Mouse (Mus musculus) bone marrow macrophage, adult 2 months (primary cell): ENCODE data around the gene Prdm11.

Experiments
- CTCF ChIP-seq: IDR thresholded peaks from 2 replicates; pipeline ENCODE4 v1.5.1; 2012; ENCODE audit warnings: low read depth, mild to moderate bottlenecking, low read length, moderate library complexity
- POLR2A ChIP-seq: IDR thresholded peaks from 2 replicates; pipeline ENCODE4 v1.6.1; 2012; ENCODE audit warnings: mild to moderate bottlenecking, low read depth, low read length, borderline replicate concordance

- TF ChIP-seq POLR2A: no peak
- no peak for TF ChIP-seq CTCF
These were observed 31.7 kb downstream of the Prdm11 start for GRCm38 (mm10) chr2:93014093-93014937.
